Mouse (Mus musculus) layer of hippocampus, adult 9-10 months (tissue): ENCODE measurements around the gene Fam25c.
"Not testable (repeated sequence)": the region's sequence is repeated elsewhere in the genome, so short reads cannot be mapped to it uniquely, and the experiment has no call there.

Source experiments
- DNase-seq: peaks from one replicate; pipeline ENCODE4 v3.0.0; 2022; ENCODE audit warnings: low spot score

Gene Fam25c

GRCm38 (mm10) chr14:34355301-34355700 lies at the start of gene Fam25c:
TSS of gene Fam25c (minus strand) at chr14:34355433.
- no peak for DNase-seq

GRCm38 (mm10) chr14:34403424-34403823 lies 48.2 kb upstream of the Fam25c start:
- DNase-seq = no peak

- DNase-seq = no peak
Observed at GRCm38 (mm10) chr14:34402871-34403270, 47.6 kb upstream of the Fam25c start.

GRCm38 (mm10) chr14:34401135-34401534 lies 45.9 kb upstream of the Fam25c start:
- peak; percentile 41 for DNase-seq

- DNase-seq = no peak
Observed at GRCm38 (mm10) chr14:34400021-34400420, 44.8 kb upstream of the Fam25c start.

GRCm38 (mm10) chr14:34399301-34399700 lies 44.1 kb upstream of the Fam25c start:
- no peak for DNase-seq

GRCm38 (mm10) chr14:34398901-34399300 lies 43.7 kb upstream of the Fam25c start:
- no peak for DNase-seq

GRCm38 (mm10) chr14:34397871-34398270 lies 42.6 kb upstream of the Fam25c start:
- DNase-seq = no peak

- no peak for DNase-seq
Observed at GRCm38 (mm10) chr14:34393295-34393694, 38.1 kb upstream of the Fam25c start.

- no peak for DNase-seq
Observed at GRCm38 (mm10) chr14:34382921-34383704, 27.9 kb upstream of the Fam25c start.

- DNase-seq = no peak
Observed at GRCm38 (mm10) chr14:34378560-34379331, 23.5 kb upstream of the Fam25c start.

GRCm38 (mm10) chr14:34377121-34377520 lies 21.9 kb upstream of the Fam25c start:
- no peak for DNase-seq

GRCm38 (mm10) chr14:34375941-34376340 lies 20.7 kb upstream of the Fam25c start:
- DNase-seq = no peak

- no peak for DNase-seq
Observed at GRCm38 (mm10) chr14:34375415-34375904, 20.2 kb upstream of the Fam25c start, which contains the start of gene Mmrn2. TSS of gene Mmrn2 (plus strand) at chr14:34375465.

GRCm38 (mm10) chr14:34374577-34374976 lies 19.3 kb upstream of the Fam25c start, which contains the start of gene Sncg:
TSS of gene Sncg (minus strand) at chr14:34374789.
- DNase-seq = no peak

GRCm38 (mm10) chr14:34373581-34373980 lies 18.3 kb upstream of the Fam25c start:
- no peak for DNase-seq

- DNase-seq = no peak
Observed at GRCm38 (mm10) chr14:34372646-34373045, 17.4 kb upstream of the Fam25c start.

GRCm38 (mm10) chr14:34371763-34372162 lies 16.5 kb upstream of the Fam25c start:
- DNase-seq = no peak

- DNase-seq = no peak
Observed at GRCm38 (mm10) chr14:34370921-34371320, 15.7 kb upstream of the Fam25c start.

GRCm38 (mm10) chr14:34370203-34370602 lies 15.0 kb upstream of the Fam25c start:
- DNase-seq = no peak

GRCm38 (mm10) chr14:34365147-34365507 lies 9.9 kb upstream of the Fam25c start:
- DNase-seq = no peak

- DNase-seq = not testable (repeated sequence)
Observed at GRCm38 (mm10) chr14:34364254-34365146, 9.3 kb upstream of the Fam25c start.
